Comparison of ENCODE assay signal across 8 mouse cellular contexts in genomic region chr13:111979428-111980204, GRCm38 (mm10).
DNase-seq lines count a peak whose midpoint lies in the region; ATAC-seq and TF ChIP-seq lines count a peak whose summit lies in the region.

No protein-coding gene starts in this region.

- no peaks in the 10 kb centered on the region for H3K79me2 ChIP-seq in heart, adult 2 months (replicated peaks; ENCODE audit: control insufficient read depth, insufficient read depth, low read length)

- peaks cover 10% of the 10 kb centered on the region for H3K4me1 ChIP-seq in heart, adult 2 months (ENCODE audit: control insufficient read depth, insufficient read depth, low read length)
- peaks cover 2% of the 10 kb centered on the region for H3K4me1 ChIP-seq in ES-Bruce4 (ENCODE audit: control insufficient read depth, insufficient read depth, low read length)
- peaks cover 21% of the 10 kb centered on the region for H3K4me1 ChIP-seq in forebrain, embryonic 12.5 days
- peaks cover 17% of the 10 kb centered on the region; the same call in 1 of the 2 replicates for H3K4me1 ChIP-seq in kidney, postnatal 0 days (replicated peaks; ENCODE audit: insufficient read depth, low read length)

- H3K9ac ChIP-seq in heart, adult 2 months (ENCODE audit: low read depth, low read length), result no peak overlapping the region
- H3K9ac ChIP-seq in ES-Bruce4 (ENCODE audit: low read depth, poor library complexity, severe bottlenecking), result no peak overlapping the region
- H3K9ac ChIP-seq in forebrain, embryonic 12.5 days, result no peak overlapping the region
- H3K9ac ChIP-seq in kidney, postnatal 0 days (ENCODE audit: low read depth, low read length), result peak overlapping the region; percentile 23; the same call in 1 of the 2 replicates

- TF ChIP-seq POLR2A in heart, adult 2 months (IDR thresholded peaks at IDR 0.05; ENCODE audit: insufficient read depth, low read depth, low read length), result no peak
- TF ChIP-seq POLR2A in ES-Bruce4 (IDR thresholded peaks at IDR 0.05; ENCODE audit: insufficient read depth, low read length), result no peak

- WGBS in heart, adult 2 months, result 24% methylated on average over 17 of the region's 17 CpGs
- WGBS in forebrain, embryonic 12.5 days, result 29% methylated on average over 17 of the region's 17 CpGs
- WGBS in kidney, postnatal 0 days, result 23% methylated on average over 17 of the region's 17 CpGs

- peak overlapping the region; percentile 21 for H3K4me2 ChIP-seq in forebrain, embryonic 12.5 days
- H3K4me2 ChIP-seq in kidney, postnatal 0 days (ENCODE audit: low read length), result peak overlapping the region; percentile 21

- no peaks in the 10 kb centered on the region for H3K36me3 ChIP-seq in heart, adult 2 months (ENCODE audit: control insufficient read depth, insufficient read depth, low read length)
- no peaks in the 10 kb centered on the region for H3K36me3 ChIP-seq in ES-Bruce4 (ENCODE audit: control insufficient read depth, insufficient read depth, low read length, poor library complexity, severe bottlenecking)
- no peaks in the 10 kb centered on the region for H3K36me3 ChIP-seq in forebrain, embryonic 12.5 days (replicated peaks)
- no peaks in the 10 kb centered on the region for H3K36me3 ChIP-seq in kidney, postnatal 0 days (ENCODE audit: insufficient read depth, low read length)

- peak overlapping the region; percentile 22; the same call in 1 of the 2 replicates for H3K4me3 ChIP-seq in heart, adult 2 months
- 0 out of 2 replicates have a peak overlapping the region, but pooled peaks have one; percentile 15 for H3K4me3 ChIP-seq in ES-Bruce4 (ENCODE audit: low read depth, low read length)
- no peak overlapping the region for H3K4me3 ChIP-seq in forebrain, embryonic 12.5 days (replicated peaks)
- H3K4me3 ChIP-seq in kidney, postnatal 0 days (replicated peaks; ENCODE audit: low read depth, low read length), result no peak overlapping the region

- no peaks in the 10 kb centered on the region for H3K9me3 ChIP-seq in ES-Bruce4 (replicated peaks; ENCODE audit: control insufficient read depth, insufficient read depth, low read length, poor library complexity, severe bottlenecking)
- H3K9me3 ChIP-seq in forebrain, embryonic 12.5 days, result no peaks in the 10 kb centered on the region
- H3K9me3 ChIP-seq in kidney, postnatal 0 days (replicated peaks; ENCODE audit: low read length), result no peaks in the 10 kb centered on the region

- no peaks in the 10 kb centered on the region for H3K27me3 ChIP-seq in heart, adult 2 months (ENCODE audit: control insufficient read depth, insufficient read depth, low read length)
- no peaks in the 10 kb centered on the region for H3K27me3 ChIP-seq in ES-Bruce4 (ENCODE audit: control insufficient read depth, insufficient read depth, low read length, poor library complexity, severe bottlenecking)
- H3K27me3 ChIP-seq in forebrain, embryonic 12.5 days, result no peaks in the 10 kb centered on the region
- no peaks in the 10 kb centered on the region for H3K27me3 ChIP-seq in kidney, postnatal 0 days (ENCODE audit: insufficient read depth, low read length)

- peak in 1 of 2 experiments; percentile 31 for DNase-seq in heart, adult 2 months
- DNase-seq in heart, postnatal 4 days, result no peak
- DNase-seq in kidney, postnatal 0 days (ENCODE audit: low spot score), result peak; percentile 44
- no peak for DNase-seq in frontal cortex, postnatal 36 days (ENCODE audit: low spot score in 2 of 2)
- DNase-seq in cerebellum, postnatal 4 days (ENCODE audit: low spot score in 2 of 2), result no peak

- intact Hi-C loops in heart, adult 2 months (cut with DNase I), result no loop called here

- no peak for TF ChIP-seq EP300 in heart, adult 2 months (IDR thresholded peaks at IDR 0.05; ENCODE audit: insufficient read depth, low read depth, low read length)
- no peak for TF ChIP-seq EP300 in ES-Bruce4 (IDR thresholded peaks at IDR 0.05; ENCODE audit: insufficient read depth, low read depth, low read length)

- no peak for TF ChIP-seq CTCF in heart, adult 2 months (IDR thresholded peaks at IDR 0.05)
- no peak for TF ChIP-seq CTCF in ES-Bruce4 (IDR thresholded peaks at IDR 0.05; ENCODE audit: low read depth, low read length)
- no peak for TF ChIP-seq CTCF in kidney, postnatal 0 days (IDR thresholded peaks at IDR 0.05; ENCODE audit: low read depth)

- ATAC-seq in forebrain, embryonic 12.5 days (ENCODE audit: low FRiP score), result peak; percentile 62
- ATAC-seq in kidney, postnatal 0 days (replicated peaks; ENCODE audit: low FRiP score, low read depth), result 0 out of 2 replicates have a peak, but pooled peaks have one; percentile 34
- ATAC-seq in inflammation-experienced regulatory T-cells, adult 6 months, result no peak

- H3K27ac ChIP-seq in heart, adult 2 months, result peak overlapping the region; percentile 63
- no peak overlapping the region for H3K27ac ChIP-seq in ES-Bruce4 (ENCODE audit: insufficient read depth, low read length)
- H3K27ac ChIP-seq in forebrain, embryonic 12.5 days, result 0 out of 2 replicates have a peak overlapping the region, but pooled peaks have one; percentile 50
- peak overlapping the region; percentile 82 for H3K27ac ChIP-seq in kidney, postnatal 0 days

Comparison
In these comparisons a context has a peak if more than half of its experiments do, and no peak if none do; other contexts are left out.
1. H3K4me3 ChIP-seq: peak in heart, adult 2 months (single experiment) and ES-Bruce4 (single experiment); none in forebrain, embryonic 12.5 days (single experiment) and kidney, postnatal 0 days (single experiment).